ENCODE assay signal across 16 mouse cellular contexts in the genomic region with DNA sequence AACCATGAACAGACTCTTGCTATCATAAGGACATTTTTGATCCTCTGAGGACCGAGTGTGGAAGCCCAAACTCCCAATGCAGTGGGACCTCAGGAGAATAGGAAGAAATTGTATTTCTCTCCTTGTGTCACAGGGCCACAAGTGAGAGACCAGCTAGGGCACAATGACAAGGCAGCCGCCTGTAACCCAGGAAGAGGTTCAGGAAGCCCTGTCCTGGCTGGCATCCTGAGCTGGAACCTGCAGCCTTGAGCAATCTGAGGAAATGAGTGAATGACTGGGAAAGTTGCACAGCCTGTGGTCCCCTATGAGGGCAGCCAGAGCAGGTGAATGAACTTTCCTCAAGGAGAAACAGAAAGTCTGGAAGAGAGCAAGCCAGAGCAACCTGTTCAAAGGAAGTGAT.
"Had no signal": no experiment of that assay in that cellular context is flagged by ENCODE, and none has a peak within 500 bp of the region (broad histone marks: within the 10 kb centered on the region; RNA-seq: fewer than 3 reads in every experiment).

No protein-coding gene starts in this region.

- H3K9me3 ChIP-seq: neural tube, embryonic 13.5 days; neural tube, embryonic 15.5 days; stomach, embryonic 15.5 days had no signal

- H3K4me2 ChIP-seq: neural tube, embryonic 13.5 days; neural tube, embryonic 15.5 days; stomach, embryonic 15.5 days had no signal

- DNase-seq: retina, postnatal 1 day; right cerebral cortex, adult 18-20 months; right cerebral cortex, postnatal 14 days; right cerebral cortex, postnatal 25 days; right cerebral cortex, postnatal 4 days; spleen, adult 18-20 months; thymus, adult 18-20 months; thymus, adult 2 months; thymus, postnatal 14 days; thymus, postnatal 25 days; thymus, postnatal 36 days; thymus, postnatal 4 days had no signal

- H3K27me3 ChIP-seq: neural tube, embryonic 15.5 days; stomach, embryonic 15.5 days had no signal

- H3K4me3 ChIP-seq: neural tube, embryonic 13.5 days; neural tube, embryonic 15.5 days; stomach, embryonic 15.5 days had no signal

- H3K27ac ChIP-seq: neural tube, embryonic 13.5 days; neural tube, embryonic 15.5 days; stomach, embryonic 15.5 days; stomach, postnatal 0 days had no signal

- H3K9ac ChIP-seq: neural tube, embryonic 13.5 days; neural tube, embryonic 15.5 days; stomach, embryonic 15.5 days had no signal

- H3K36me3 ChIP-seq: neural tube, embryonic 13.5 days; neural tube, embryonic 15.5 days; stomach, embryonic 15.5 days had no signal

- H3K4me1 ChIP-seq: neural tube, embryonic 13.5 days; neural tube, embryonic 15.5 days; stomach, embryonic 15.5 days had no signal
